Mouse (Mus musculus) intestine, embryonic 14.5 days (tissue): ENCODE data around the gene Scgb2b12. TPM values are rescaled to one million over a fixed set of nuclear protein-coding genes. Genes with fewer than 3 reads are reported as not detected.
"Not testable (repeated sequence)": the region's sequence is repeated elsewhere in the genome, so short reads cannot be mapped to it uniquely, and the experiment has no call there.

ENCODE experiments used
- ATAC-seq: fragments of 200-750 bp; cut with Nextera tagmentation; replicated peaks from 2 replicates; pipeline ENCODE4 v1.8.0; 2017; ENCODE audit warnings: low read depth, moderate number of reproducible peaks, moderate TSS enrichment, moderate library complexity; ENCODE audit not compliant: low FRiP score, low TSS enrichment
- DNase-seq: peaks from one replicate; pipeline ENCODE4 v3.0.0-alpha.2; 2018; ENCODE audit warnings: low spot score
- H3K27ac ChIP-seq: fragments of 300-500 bp; sonication (generic); 2 replicates; pipeline ENCODE4 v1.5.1; 2014; ENCODE audit warnings: low read depth, mild to moderate bottlenecking, control low read depth
- H3K27me3 ChIP-seq: fragments of 300-500 bp; sonication (generic); replicated peaks from 2 replicates; pipeline ENCODE4 v1.6.1; 2014; ENCODE audit warnings: low read length, control low read depth; ENCODE audit not compliant: control insufficient read depth, insufficient read depth
- H3K36me3 ChIP-seq: fragments of 300-500 bp; sonication (generic); 2 replicates; pipeline ENCODE4 v1.6.1; 2014; ENCODE audit warnings: low read length, control low read depth; ENCODE audit not compliant: control insufficient read depth, insufficient read depth
- H3K4me1 ChIP-seq: fragments of 300-500 bp; sonication (generic); replicated peaks from 2 replicates; pipeline ENCODE4 v1.6.1; 2014; ENCODE audit warnings: low read length, control low read depth, mixed read lengths; ENCODE audit not compliant: control insufficient read depth, insufficient read depth
- H3K4me2 ChIP-seq: fragments of 300-500 bp; sonication (generic); 2 replicates; pipeline ENCODE4 v1.6.1; 2014; ENCODE audit warnings: low read length
- H3K4me3 ChIP-seq: fragments of 300-500 bp; sonication (generic); 2 replicates; pipeline ENCODE4 v1.5.1; 2014; ENCODE audit warnings: low read depth, low read length, control low read depth, mixed read lengths
- H3K9ac ChIP-seq: fragments of 300-500 bp; sonication (generic); 2 replicates; pipeline ENCODE4 v1.6.1; 2014; ENCODE audit warnings: mild to moderate bottlenecking, low read length
- H3K9me3 ChIP-seq: fragments of 300-500 bp; sonication (generic); 2 replicates; pipeline ENCODE4 v1.6.1; 2016; ENCODE audit warnings: low read length, control low read depth; ENCODE audit not compliant: control insufficient read depth
- WGBS: fragments of 180-500 bp; shearing (Covaris S2); extraction: QIAGEN DNeasy Blood & Tissue Kit; methylation state at CpG from one replicate; pipeline ENCODE4 v1.1.7; 2014; 5-methylcytosine and 5-hydroxymethylcytosine counted together
- polyA plus RNA-seq: library from polyadenylated mRNA; unstranded; fragments of >200 nt; fragmentation: Nextera tagmentation; extraction: Ambion mirVana; gene quantifications from 2 replicates; pipeline ENCODE4 v1.2.1, GENCODE M21; 2014

Gene Scgb2b12
- polyA plus RNA-seq, result not detected in 2 replicates

GRCm38 (mm10) chr7:32327145-32327544 lies at the start of gene Scgb2b12:
Gene Scgb2b12, minus strand, starts transcription at chr7:32327245.
- not testable (repeated sequence) for H3K36me3 ChIP-seq, ATAC-seq, H3K27ac ChIP-seq, H3K4me3 ChIP-seq, H3K9ac ChIP-seq, H3K9me3 ChIP-seq, H3K27me3 ChIP-seq, H3K4me1 ChIP-seq, H3K4me2 ChIP-seq, DNase-seq
- 73% methylated on average over 1 of the region's 1 CpGs for WGBS

GRCm38 (mm10) chr7:32333882-32334281 lies 6.8 kb upstream of the Scgb2b12 start, which contains the start of gene Scgb1b12:
Gene Scgb1b12, plus strand, starts transcription at chr7:32334182.
- 79% methylated on average over 2 of the region's 3 CpGs for WGBS
- not testable (repeated sequence) for H3K4me2 ChIP-seq, H3K9ac ChIP-seq, H3K27ac ChIP-seq, H3K4me3 ChIP-seq, H3K9me3 ChIP-seq, H3K36me3 ChIP-seq, DNase-seq, H3K4me1 ChIP-seq, H3K27me3 ChIP-seq, ATAC-seq

Other genes with a start within 250 kb of the Scgb2b12 start
- not detected in 2 replicates for gene Scgb1b10, start 226.4 kb downstream of the Scgb2b12 start, polyA plus RNA-seq
- gene Scgb2b11, start 116.1 kb downstream of the Scgb2b12 start, polyA plus RNA-seq, result not detected in 2 replicates
- gene Scgb1b11, start 104.4 kb downstream of the Scgb2b12 start, polyA plus RNA-seq, result not detected in 2 replicates
- gene Scgb1b12, start 6.9 kb upstream of the Scgb2b12 start, polyA plus RNA-seq, result not detected in 2 replicates
- not detected in 2 replicates for gene Scgb1b29, start 114.3 kb upstream of the Scgb2b12 start, polyA plus RNA-seq